Mouse (Mus musculus): ENCODE results near the gene Rhbdl1.

DNA sequence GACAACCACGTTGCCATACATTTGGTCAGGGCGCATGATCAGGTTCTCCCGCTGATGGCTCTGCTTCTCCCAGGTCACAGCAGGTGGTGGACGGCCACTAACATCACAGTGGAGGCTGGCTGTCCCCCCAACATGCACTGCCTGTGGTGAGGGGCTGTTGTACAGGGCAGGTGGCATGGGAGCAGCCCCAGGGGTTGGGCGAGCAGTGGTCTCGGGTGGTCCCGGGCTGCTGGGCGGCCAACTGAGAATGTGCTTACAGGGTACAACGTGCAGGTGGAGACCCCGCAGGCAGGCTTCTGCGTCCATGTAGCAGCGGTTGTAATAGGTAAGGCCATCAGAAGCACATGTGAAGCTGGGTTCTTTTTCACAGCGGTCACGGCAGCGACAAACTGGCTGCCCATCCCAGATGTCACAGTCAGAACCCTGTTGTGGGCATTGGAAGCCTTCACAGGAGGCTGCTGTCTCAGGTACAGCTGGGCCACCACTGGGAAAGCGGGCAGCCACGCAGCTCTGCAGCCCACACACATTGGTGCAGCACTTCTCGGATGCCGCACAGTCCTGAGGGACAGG, 41.6 kb upstream of the Rhbdl1 start:
- TF ChIP-seq CTCF (IDR thresholded peaks at IDR 0.05; ENCODE audit: low read depth, low read length) (no peak), GATA1 (IDR thresholded peaks at IDR 0.05; ENCODE audit: borderline replicate concordance, low read length) (no peak), TAL1 (conservative IDR thresholded peaks at IDR 0.05; ENCODE audit: low read depth, low read length) (no peak)
